Mouse (Mus musculus) right cerebral cortex, postnatal 10 days (tissue): ENCODE measurements at regions not wholly inside any gene's neighbourhood (a gene's known extent, or its start where the extent isn't known, plus 50 kb on each side); places are given as distances from the start of the nearest gene placed in this dataset.

ENCODE experiments used
- DNase-seq, 2 experiments: peaks; one replicate each; pipeline ENCODE4 v3.0.0; 2021; ENCODE audit warnings: low spot score in 2 of 2

GRCm38 (mm10) chr6:11647651-11648050 lies 259.6 kb downstream of the Ndufa4 start:
- DNase-seq = no peak

- DNase-seq = no peak
Measured at GRCm38 (mm10) chr6:11613331-11613730, 294.0 kb downstream of the Ndufa4 start.

DNA sequence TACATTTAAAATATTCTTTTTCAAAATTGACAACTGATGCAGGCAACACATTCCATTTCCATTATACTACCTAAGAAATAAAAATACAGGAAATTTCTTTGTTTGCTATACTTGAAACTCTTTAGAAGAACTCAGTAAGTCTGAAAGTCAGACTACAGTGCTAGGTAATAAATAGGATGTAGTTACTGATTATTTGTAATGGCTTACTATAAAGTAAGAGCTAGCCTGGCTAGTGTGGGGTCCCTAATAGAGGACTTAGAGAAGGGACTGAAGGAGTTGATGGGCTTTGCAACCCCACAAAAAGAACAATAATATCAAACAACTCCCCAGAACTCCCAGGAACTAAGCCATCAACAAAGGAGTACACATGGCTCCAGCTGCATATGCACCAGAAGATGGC lies 299.1 kb downstream of the Ndufa4 start:
- no peak for DNase-seq

DNA sequence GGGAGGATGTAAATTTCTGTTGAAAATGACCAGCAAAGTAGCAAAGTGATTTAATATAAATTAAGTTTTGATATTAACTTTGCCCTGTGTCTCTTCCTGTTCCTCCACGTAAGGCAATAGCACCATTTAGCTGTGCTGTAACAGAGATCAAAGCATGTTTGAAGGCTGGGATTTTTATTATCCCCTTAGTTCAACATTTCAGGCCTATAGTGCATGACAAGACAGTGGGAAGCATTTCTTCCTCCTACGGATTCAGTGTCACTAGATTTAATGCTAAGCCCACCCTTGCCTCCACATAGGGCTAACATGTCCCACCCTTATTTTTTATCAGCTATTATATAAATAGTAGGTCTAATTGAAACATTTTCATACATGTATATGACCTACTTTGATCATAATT lies 299.6 kb downstream of the Ndufa4 start:
- no peak for DNase-seq

DNA sequence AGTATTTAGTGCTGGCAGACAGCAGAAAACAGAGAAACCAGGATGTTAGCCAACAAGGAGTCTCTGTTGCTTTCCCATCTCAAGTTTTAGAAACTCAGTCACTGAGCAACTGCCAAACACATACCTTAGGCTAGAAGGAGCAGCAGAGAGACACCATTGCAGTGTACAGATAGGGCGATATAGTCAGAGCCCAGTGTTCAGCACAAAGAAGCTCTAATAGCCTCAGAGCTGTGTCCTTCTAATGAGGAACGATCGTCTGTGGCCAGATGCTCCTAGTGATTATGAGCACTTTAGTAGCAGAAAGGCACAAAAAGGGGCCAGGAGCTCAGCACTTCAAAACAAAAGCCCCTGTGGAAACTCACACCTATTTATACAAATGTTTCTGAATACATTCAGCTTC lies 301.2 kb downstream of the Ndufa4 start:
- no peak for DNase-seq

GRCm38 (mm10) chr6:11605526-11605925 lies 301.8 kb downstream of the Ndufa4 start:
- no peak for DNase-seq

DNA sequence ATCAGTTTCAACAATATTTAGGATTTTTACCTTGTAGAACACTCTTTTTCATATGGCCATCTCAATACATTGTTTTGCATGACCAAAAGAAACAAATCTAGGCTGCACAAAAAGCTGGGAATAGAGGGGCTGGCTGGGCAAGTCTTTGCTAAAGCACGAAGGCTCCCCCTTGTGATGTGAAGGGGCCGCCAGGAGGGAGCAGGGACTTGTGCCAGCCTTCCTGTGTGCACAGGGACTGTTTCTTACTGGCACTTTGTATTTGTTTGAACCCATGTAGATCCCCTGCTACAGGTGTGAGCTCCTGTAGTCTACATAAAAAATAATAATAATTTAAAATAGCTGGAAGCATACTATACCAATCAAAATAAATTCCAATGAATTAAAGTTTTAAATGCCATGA lies 312.4 kb downstream of the Ndufa4 start:
- peak; percentile 32 to 61 for DNase-seq

GRCm38 (mm10) chr6:11593583-11594271 lies 313.6 kb downstream of the Ndufa4 start:
- DNase-seq = peak; percentile 38 to 41

- peak; percentile 37 to 40 for DNase-seq
Measured at GRCm38 (mm10) chr6:11576091-11576490, 331.2 kb downstream of the Ndufa4 start.

- no peak for DNase-seq
Measured at GRCm38 (mm10) chr6:11565246-11565645, 342.1 kb downstream of the Ndufa4 start.

DNA sequence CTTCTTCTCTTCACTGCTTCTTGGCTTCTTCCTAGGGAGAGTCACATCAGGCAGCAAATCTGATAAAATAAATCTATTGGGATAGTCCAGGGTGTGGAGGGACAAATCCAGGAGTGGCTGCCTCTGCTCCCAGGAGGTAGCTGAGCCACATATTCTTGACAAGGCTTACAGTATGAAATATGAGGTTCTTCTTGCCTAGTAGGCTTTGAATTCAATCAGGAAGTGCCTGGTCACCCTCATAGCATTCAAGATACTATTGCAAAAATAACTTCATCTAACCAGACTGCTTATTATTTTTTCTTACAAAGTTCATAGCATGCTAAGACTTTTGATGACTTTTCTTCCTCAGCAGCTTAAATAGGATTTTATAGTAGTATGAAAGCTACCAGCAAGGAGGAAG lies 356.8 kb downstream of the Ndufa4 start:
- no peak for DNase-seq

DNA sequence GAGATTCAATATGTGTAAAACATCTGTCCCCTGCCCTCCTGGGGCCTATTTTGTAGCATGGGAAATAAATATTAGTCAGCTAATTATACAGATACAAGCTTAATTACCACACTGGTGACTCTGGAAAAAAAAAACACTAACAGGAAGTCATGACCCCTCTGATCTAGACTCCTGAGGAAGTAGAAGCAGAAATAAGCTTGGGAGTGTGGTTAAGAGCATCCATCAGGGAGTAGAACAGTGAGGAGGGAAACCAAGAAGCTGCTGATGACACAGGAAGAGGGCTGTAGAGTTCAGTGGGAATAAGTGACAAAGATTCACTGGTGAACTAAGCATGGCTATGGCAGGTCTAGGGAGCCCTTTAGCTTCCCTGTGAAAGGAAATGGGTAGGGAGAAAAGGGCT lies 360.0 kb downstream of the Ndufa4 start:
- DNase-seq = no peak

DNA sequence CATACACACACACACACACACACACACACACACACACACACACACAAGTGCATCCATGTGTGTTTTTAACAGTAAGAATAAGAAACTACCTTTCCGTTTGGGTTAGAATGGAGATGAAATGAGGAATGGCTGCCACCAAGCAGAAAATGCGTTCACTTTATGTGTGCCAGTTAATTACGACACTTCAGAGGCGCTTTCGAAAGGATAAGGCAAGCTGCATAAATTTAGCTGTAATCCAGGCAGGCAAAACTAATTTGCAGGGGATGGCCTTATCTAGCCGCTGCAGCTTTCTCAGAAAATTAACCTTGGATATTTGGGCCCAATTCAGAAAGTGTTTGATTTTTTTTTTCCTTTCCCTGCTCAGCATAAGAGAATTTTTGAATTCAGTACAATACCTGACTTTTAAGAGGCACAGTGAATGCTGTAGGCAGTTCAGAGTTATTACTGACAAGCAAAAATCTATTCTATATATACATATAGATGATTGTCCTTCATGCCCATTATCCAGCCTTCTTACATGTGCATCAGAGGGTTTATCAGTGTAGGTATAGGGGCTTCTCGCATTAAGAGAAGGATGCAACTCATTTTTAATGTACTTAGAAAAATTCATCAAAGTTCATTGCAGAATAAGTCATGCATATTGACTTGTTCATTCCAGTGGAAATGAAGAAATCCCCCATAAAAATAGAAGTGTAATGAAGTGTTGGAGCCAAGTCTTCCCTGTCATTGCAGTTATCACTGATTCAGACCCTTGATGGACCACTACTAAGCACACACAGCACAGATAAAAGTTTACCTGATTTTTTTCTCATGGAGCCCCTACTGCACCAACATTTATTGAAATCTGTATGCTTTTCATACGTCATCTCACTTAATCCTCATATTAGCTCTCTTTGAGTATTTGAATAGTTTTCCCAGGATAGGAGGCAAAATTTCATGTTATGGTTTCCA lies 372.1 kb downstream of the Ndufa4 start:
- no peak for DNase-seq

DNA sequence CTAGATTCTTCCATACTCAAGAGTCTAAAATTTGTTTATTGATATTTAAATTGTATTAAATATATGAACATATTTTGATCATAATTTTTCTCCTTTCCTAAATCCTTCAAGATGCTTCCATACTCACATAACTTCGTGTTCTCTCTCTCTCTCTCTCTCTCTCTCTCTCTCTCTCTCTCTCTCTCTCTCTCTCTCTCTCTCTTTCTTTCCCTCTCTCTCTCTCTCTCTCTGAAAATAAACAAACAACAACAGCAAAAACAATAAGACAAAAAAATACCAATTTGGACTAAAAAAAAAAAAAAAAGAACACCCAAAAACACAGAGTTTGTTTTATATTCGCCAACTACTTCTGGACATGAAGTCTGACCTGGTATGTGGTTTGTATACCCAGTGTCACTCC lies 404.2 kb downstream of the Ndufa4 start:
- no peak for DNase-seq

GRCm38 (mm10) chr6:11494427-11494826 lies 412.9 kb downstream of the Ndufa4 start:
- DNase-seq = no peak

GRCm38 (mm10) chr6:11476950-11477349 lies 430.3 kb downstream of the Ndufa4 start:
- DNase-seq = no peak
